ENCODE assay signal across 19 mouse cellular contexts in genomic region chr7:139516661-139517016, GRCm38 (mm10).
DNase-seq lines count a peak whose midpoint lies in the region; ATAC-seq and TF ChIP-seq lines count a peak whose summit lies in the region.
"Had no signal": no experiment of that assay in that cellular context is flagged by ENCODE, and none has a peak within 500 bp of the region (broad histone marks: within the 10 kb centered on the region; RNA-seq: fewer than 3 reads in every experiment).

No protein-coding gene starts in this region.

- TF ChIP-seq EP300 in heart, adult 2 months (IDR thresholded peaks at IDR 0.05; ENCODE audit: insufficient read depth, low read depth, low read length): no peak
- TF ChIP-seq EP300 in stomach, postnatal 0 days (optimal IDR thresholded peaks at IDR 0.05): no peak

- H3K27ac ChIP-seq in heart, embryonic 13.5 days (replicated peaks): peak overlapping the region; percentile 78
- H3K27ac ChIP-seq in heart, adult 2 months: no peak overlapping the region
- H3K27ac ChIP-seq in kidney, postnatal 0 days: no peak overlapping the region
- no peak overlapping the region for H3K27ac ChIP-seq in intestine, embryonic 15.5 days
- no peak overlapping the region for H3K27ac ChIP-seq in stomach, postnatal 0 days (replicated peaks)
- H3K27ac ChIP-seq: forebrain, embryonic 12.5 days; gastrocnemius, adult 2 months; hindbrain, embryonic 14.5 days; liver, embryonic 13.5 days; midbrain, embryonic 12.5 days had no signal

- H3K4me2 ChIP-seq in heart, embryonic 13.5 days: peak overlapping the region; percentile 13; the same call in 1 of the 2 replicates
- H3K4me2 ChIP-seq in kidney, postnatal 0 days (ENCODE audit: low read length): no peak overlapping the region
- no peak overlapping the region for H3K4me2 ChIP-seq in intestine, embryonic 15.5 days (replicated peaks)
- H3K4me2 ChIP-seq in stomach, postnatal 0 days (replicated peaks; ENCODE audit: low read depth): no peak overlapping the region
- H3K4me2 ChIP-seq: forebrain, embryonic 12.5 days; hindbrain, embryonic 14.5 days; liver, embryonic 13.5 days; midbrain, embryonic 12.5 days had no signal

- no peak overlapping the region for H3K4me3 ChIP-seq in heart, embryonic 13.5 days
- no peak overlapping the region for H3K4me3 ChIP-seq in heart, adult 2 months
- no peak overlapping the region for H3K4me3 ChIP-seq in kidney, postnatal 0 days (replicated peaks; ENCODE audit: low read depth, low read length)
- H3K4me3 ChIP-seq in intestine, embryonic 15.5 days (replicated peaks): no peak overlapping the region
- no peak overlapping the region for H3K4me3 ChIP-seq in stomach, postnatal 0 days (ENCODE audit: low read depth, low read length)
- H3K4me3 ChIP-seq: forebrain, embryonic 12.5 days; gastrocnemius, adult 2 months; liver, embryonic 13.5 days; midbrain, embryonic 12.5 days had no signal

- DNase-seq in heart, adult 2 months: no peak
- DNase-seq in kidney, postnatal 0 days (ENCODE audit: low spot score): no peak
- no peak for DNase-seq in kidney, adult 8-10 months
- no peak for DNase-seq in stomach, postnatal 0 days (ENCODE audit: low spot score)
- DNase-seq: cerebellum, adult 11-12 months; cerebellum, postnatal 14 days; liver, embryonic 13.5 days; right cerebral cortex, postnatal 14 days; spleen, adult 18-20 months; thymus, postnatal 14 days had no signal

- ATAC-seq in heart, embryonic 13.5 days (ENCODE audit: extremely low read depth, insufficient number of reproducible peaks, low FRiP score, low TSS enrichment): 0 out of 2 replicates have a peak, but pooled peaks have one; percentile 49
- ATAC-seq in kidney, postnatal 0 days (replicated peaks; ENCODE audit: low FRiP score, low read depth): peak; percentile 61
- ATAC-seq in intestine, embryonic 15.5 days: peak; percentile 58; the same call in 1 of the 2 replicates
- ATAC-seq in stomach, postnatal 0 days (ENCODE audit: low FRiP score, low TSS enrichment): peak; percentile 78
- no peak for ATAC-seq in frontal cortex, adult (ENCODE audit: low TSS enrichment)

- H3K9me3 ChIP-seq in heart, embryonic 13.5 days: no peaks in the 10 kb centered on the region
- no peaks in the 10 kb centered on the region for H3K9me3 ChIP-seq in kidney, postnatal 0 days (replicated peaks; ENCODE audit: low read length)
- H3K9me3 ChIP-seq in intestine, embryonic 15.5 days: no peaks in the 10 kb centered on the region
- no peaks in the 10 kb centered on the region for H3K9me3 ChIP-seq in stomach, postnatal 0 days (ENCODE audit: control insufficient read depth, low read length)
- H3K9me3 ChIP-seq: forebrain, embryonic 12.5 days; liver, embryonic 13.5 days; midbrain, embryonic 12.5 days had no signal

- WGBS in heart, embryonic 13.5 days: 63% methylated on average over 5 of the region's 5 CpGs
- 68% methylated on average over 5 of the region's 5 CpGs for WGBS in heart, adult 2 months
- WGBS in kidney, postnatal 0 days: 75% methylated on average over 5 of the region's 5 CpGs
- 92% methylated on average over 5 of the region's 5 CpGs for WGBS in intestine, embryonic 15.5 days
- 80% methylated on average over 5 of the region's 5 CpGs for WGBS in stomach, postnatal 0 days

- H3K79me2 ChIP-seq in heart, adult 2 months (replicated peaks; ENCODE audit: control insufficient read depth, insufficient read depth, low read length): no peaks in the 10 kb centered on the region

- intact Hi-C loops in heart, adult 2 months (cut with DNase I): no loop called here

- H3K4me1 ChIP-seq in heart, embryonic 13.5 days: peaks cover 30% of the 10 kb centered on the region
- H3K4me1 ChIP-seq in heart, adult 2 months (ENCODE audit: control insufficient read depth, insufficient read depth, low read length): peaks cover 9% of the 10 kb centered on the region
- H3K4me1 ChIP-seq in kidney, postnatal 0 days (replicated peaks; ENCODE audit: insufficient read depth, low read length): peaks cover 8% of the 10 kb centered on the region
- H3K4me1 ChIP-seq in intestine, embryonic 15.5 days (replicated peaks): no peaks in the 10 kb centered on the region
- no peaks in the 10 kb centered on the region for H3K4me1 ChIP-seq in stomach, postnatal 0 days (replicated peaks; ENCODE audit: control insufficient read depth, insufficient read depth)
- H3K4me1 ChIP-seq: liver, embryonic 13.5 days; midbrain, embryonic 12.5 days had no signal

- no peak for TF ChIP-seq CTCF in heart, adult 2 months (IDR thresholded peaks at IDR 0.05)
- TF ChIP-seq CTCF in kidney, postnatal 0 days (IDR thresholded peaks at IDR 0.05; ENCODE audit: low read depth): no peak
- TF ChIP-seq CTCF in stomach, postnatal 0 days (IDR thresholded peaks at IDR 0.05; ENCODE audit: low read depth): no peak

- H3K9ac ChIP-seq in heart, embryonic 13.5 days: no peak overlapping the region
- H3K9ac ChIP-seq in heart, adult 2 months (ENCODE audit: low read depth, low read length): no peak overlapping the region
- no peak overlapping the region for H3K9ac ChIP-seq in kidney, postnatal 0 days (ENCODE audit: low read depth, low read length)
- no peak overlapping the region for H3K9ac ChIP-seq in intestine, embryonic 15.5 days
- no peak overlapping the region for H3K9ac ChIP-seq in stomach, postnatal 0 days (ENCODE audit: low read length)
- H3K9ac ChIP-seq: forebrain, embryonic 12.5 days; hindbrain, embryonic 14.5 days; liver, embryonic 13.5 days; midbrain, embryonic 12.5 days had no signal

- no peak for TF ChIP-seq POLR2A in heart, adult 2 months (IDR thresholded peaks at IDR 0.05; ENCODE audit: insufficient read depth, low read depth, low read length)

- peaks cover 67% of the 10 kb centered on the region for H3K36me3 ChIP-seq in heart, embryonic 13.5 days
- peaks cover 6% of the 10 kb centered on the region; the same call in 1 of the 2 replicates for H3K36me3 ChIP-seq in heart, adult 2 months (ENCODE audit: control insufficient read depth, insufficient read depth, low read length)
- peaks cover 3% of the 10 kb centered on the region; the same call in 1 of the 2 replicates for H3K36me3 ChIP-seq in kidney, postnatal 0 days (ENCODE audit: insufficient read depth, low read length)
- H3K36me3 ChIP-seq in intestine, embryonic 15.5 days: 0 out of 2 replicates have a peak, but pooled peaks cover 12% of the 10 kb centered on the region
- H3K36me3 ChIP-seq in stomach, postnatal 0 days (ENCODE audit: control insufficient read depth, insufficient read depth, low read length): no peaks in the 10 kb centered on the region; the same call in none of the 2 replicates
- H3K36me3 ChIP-seq: forebrain, embryonic 12.5 days; G1E; liver, embryonic 13.5 days; midbrain, embryonic 12.5 days had no signal

- H3K27me3 ChIP-seq in heart, embryonic 13.5 days (replicated peaks): no peaks in the 10 kb centered on the region
- H3K27me3 ChIP-seq in heart, adult 2 months (ENCODE audit: control insufficient read depth, insufficient read depth, low read length): no peaks in the 10 kb centered on the region
- no peaks in the 10 kb centered on the region for H3K27me3 ChIP-seq in kidney, postnatal 0 days (ENCODE audit: insufficient read depth, low read length)
- H3K27me3 ChIP-seq in intestine, embryonic 15.5 days (replicated peaks): no peaks in the 10 kb centered on the region
- H3K27me3 ChIP-seq in stomach, postnatal 0 days (ENCODE audit: control insufficient read depth, insufficient read depth, low read length): no peaks in the 10 kb centered on the region
- H3K27me3 ChIP-seq: CH12.LX; liver, embryonic 13.5 days had no signal
